Mouse (Mus musculus) heart, embryonic 10.5 days (tissue): ENCODE data around the gene Ccdc171. TPM values are rescaled to one million over a fixed set of nuclear protein-coding genes. Genes with fewer than 3 reads are reported as not detected.

Source experiments
- DNase-seq: peaks from one replicate; pipeline ENCODE4 v3.0.0-alpha.2; 2017; ENCODE audit warnings: low spot score
- H3K27ac ChIP-seq: fragments of 300-500 bp; sonication (generic); 2 replicates; pipeline ENCODE4 v1.5.1; 2016; ENCODE audit warnings: mild to moderate bottlenecking
- H3K27me3 ChIP-seq: fragments of 300-500 bp; sonication (generic); 2 replicates; pipeline ENCODE4 v1.6.1; 2016; ENCODE audit warnings: mild to moderate bottlenecking; ENCODE audit not compliant: poor library complexity, insufficient read depth, severe bottlenecking
- H3K36me3 ChIP-seq: fragments of 300-500 bp; sonication (generic); 2 replicates; pipeline ENCODE4 v1.6.1; 2016; ENCODE audit warnings: mild to moderate bottlenecking, moderate library complexity
- H3K4me1 ChIP-seq: fragments of 300-500 bp; sonication (generic); 2 replicates; pipeline ENCODE4 v1.6.1; 2016; ENCODE audit warnings: mild to moderate bottlenecking
- H3K4me3 ChIP-seq: fragments of 300-500 bp; sonication (generic); 2 replicates; pipeline ENCODE4 v1.5.1; 2016; ENCODE audit warnings: mild to moderate bottlenecking, moderate library complexity
- H3K9me3 ChIP-seq: fragments of 300-500 bp; sonication (generic); 2 replicates; pipeline ENCODE4 v1.6.1; 2016; ENCODE audit warnings: mild to moderate bottlenecking, moderate library complexity
- WGBS: fragments of 180-500 bp; shearing (Covaris S2); methylation state at CpG from one replicate; pipeline ENCODE4 v1.1.7; 2016; 5-methylcytosine and 5-hydroxymethylcytosine counted together
- polyA plus RNA-seq: library from polyadenylated mRNA; unstranded; fragments of >200 nt; fragmentation: Nextera tagmentation; extraction: Ambion mirVana; gene quantifications from 2 replicates; pipeline ENCODE4 v1.2.1, GENCODE M21; 2016

Gene Ccdc171
- polyA plus RNA-seq, 1 experiment from 2014 or later: 3.3 TPM

- H3K4me1 ChIP-seq: no peaks in the 10 kb centered on the region
- no peaks in the 10 kb centered on the region for H3K27me3 ChIP-seq
- H3K27ac ChIP-seq: no peak overlapping the region
- H3K4me3 ChIP-seq: no peak overlapping the region
- peaks cover 4% of the 10 kb centered on the region; the same call in 1 of the 2 replicates for H3K36me3 ChIP-seq
- 89% methylated on average over 4 of the region's 4 CpGs for WGBS
- H3K9me3 ChIP-seq: no peaks in the 10 kb centered on the region
- DNase-seq: no peak
Measured at GRCm38 (mm10) chr4:83676444-83676843, 151.1 kb downstream of the Ccdc171 start.

GRCm38 (mm10) chr4:83681081-83681480, 155.7 kb downstream of the Ccdc171 start:
- 92% methylated on average over 14 of the region's 14 CpGs for WGBS
- H3K9me3 ChIP-seq: no peaks in the 10 kb centered on the region

GRCm38 (mm10) chr4:83682866-83683265, 157.5 kb downstream of the Ccdc171 start:
- H3K9me3 ChIP-seq: no peaks in the 10 kb centered on the region
- H3K4me3 ChIP-seq: no peak overlapping the region
- DNase-seq: no peak
- H3K27me3 ChIP-seq: no peaks in the 10 kb centered on the region
- no peaks in the 10 kb centered on the region for H3K4me1 ChIP-seq
- 77% methylated on average over 7 of the region's 7 CpGs for WGBS
- no peaks in the 10 kb centered on the region for H3K36me3 ChIP-seq
- no peak overlapping the region for H3K27ac ChIP-seq

More at GRCm38 (mm10) chr4:83681081-83681480, 155.7 kb downstream of the Ccdc171 start:
- Histone ChIP-seq H3K27me3 (no peaks in the 10 kb centered on the region), H3K36me3 (no peaks in the 10 kb centered on the region), H3K4me3 (no peak overlapping the region), H3K4me1 (no peaks in the 10 kb centered on the region), H3K27ac (no peak overlapping the region)
- no peak for DNase-seq

- Histone ChIP-seq H3K27me3 (no peaks in the 10 kb centered on the region), H3K4me3 (no peak overlapping the region), H3K36me3 (no peaks in the 10 kb centered on the region; the same call in 1 of the 2 replicates), H3K9me3 (no peaks in the 10 kb centered on the region), H3K27ac (no peak overlapping the region), H3K4me1 (peaks cover 5% of the 10 kb centered on the region; the same call in 1 of the 2 replicates)
- 25% methylated on average over 3 of the region's 3 CpGs for WGBS
- DNase-seq: no peak
Measured at GRCm38 (mm10) chr4:83700190-83700589, 174.8 kb downstream of the Ccdc171 start.

GRCm38 (mm10) chr4:83716996-83717395, 191.7 kb downstream of the Ccdc171 start:
- WGBS: 77% methylated on average over 1 of the region's 1 CpGs
- Histone ChIP-seq H3K4me3 (no peak overlapping the region), H3K9me3 (no peaks in the 10 kb centered on the region), H3K4me1 (no peaks in the 10 kb centered on the region), H3K36me3 (no peaks in the 10 kb centered on the region), H3K27ac (no peak overlapping the region), H3K27me3 (no peaks in the 10 kb centered on the region)
- DNase-seq: no peak

GRCm38 (mm10) chr4:83719816-83720215, 194.5 kb downstream of the Ccdc171 start:
- Histone ChIP-seq H3K27me3 (no peaks in the 10 kb centered on the region), H3K27ac (no peak overlapping the region), H3K4me3 (no peak overlapping the region), H3K4me1 (no peaks in the 10 kb centered on the region), H3K36me3 (no peaks in the 10 kb centered on the region), H3K9me3 (no peaks in the 10 kb centered on the region)
- WGBS: 76% methylated on average over 11 of the region's 11 CpGs
- DNase-seq: no peak

- Histone ChIP-seq H3K36me3 (no peaks in the 10 kb centered on the region), H3K4me1 (no peaks in the 10 kb centered on the region), H3K27me3 (no peaks in the 10 kb centered on the region), H3K9me3 (no peaks in the 10 kb centered on the region), H3K27ac (no peak overlapping the region), H3K4me3 (no peak overlapping the region)
- 13% methylated on average over 2 of the region's 2 CpGs for WGBS
- no peak for DNase-seq
Measured at GRCm38 (mm10) chr4:83725136-83725535, 199.8 kb downstream of the Ccdc171 start.

- WGBS: 83% methylated on average over 9 of the region's 9 CpGs
Measured at GRCm38 (mm10) chr4:83739137-83739890, 214.0 kb downstream of the Ccdc171 start.

GRCm38 (mm10) chr4:83739891-83740277, 214.5 kb downstream of the Ccdc171 start:
- Histone ChIP-seq H3K4me1 (no peaks in the 10 kb centered on the region), H3K27me3 (no peaks in the 10 kb centered on the region), H3K9me3 (no peaks in the 10 kb centered on the region), H3K36me3 (no peaks in the 10 kb centered on the region), H3K4me3 (no peak overlapping the region), H3K27ac (no peak overlapping the region)
- no peak for DNase-seq
- 73% methylated on average over 4 of the region's 4 CpGs for WGBS

More at GRCm38 (mm10) chr4:83739137-83739890, 214.0 kb downstream of the Ccdc171 start:
- Histone ChIP-seq H3K27ac (no peak overlapping the region), H3K9me3 (no peaks in the 10 kb centered on the region), H3K4me1 (no peaks in the 10 kb centered on the region), H3K4me3 (no peak overlapping the region), H3K36me3 (no peaks in the 10 kb centered on the region), H3K27me3 (no peaks in the 10 kb centered on the region)
- DNase-seq: no peak

GRCm38 (mm10) chr4:83742806-83743460, 217.6 kb downstream of the Ccdc171 start:
- H3K4me3 ChIP-seq: no peak overlapping the region
- 70% methylated on average over 12 of the region's 12 CpGs for WGBS
- H3K9me3 ChIP-seq: no peaks in the 10 kb centered on the region
- no peaks in the 10 kb centered on the region for H3K4me1 ChIP-seq
- no peaks in the 10 kb centered on the region for H3K36me3 ChIP-seq
- no peaks in the 10 kb centered on the region for H3K27me3 ChIP-seq
- no peak for DNase-seq
- H3K27ac ChIP-seq: no peak overlapping the region

GRCm38 (mm10) chr4:83775136-83775535, 249.8 kb downstream of the Ccdc171 start:
- no peaks in the 10 kb centered on the region for H3K36me3 ChIP-seq
- no peaks in the 10 kb centered on the region for H3K27me3 ChIP-seq
- no peaks in the 10 kb centered on the region for H3K4me1 ChIP-seq
- no peak overlapping the region for H3K4me3 ChIP-seq
- 82% methylated on average over 6 of the region's 6 CpGs for whole genome bisulfite sequencing
- H3K27ac ChIP-seq: no peak overlapping the region
- no peaks in the 10 kb centered on the region for H3K9me3 ChIP-seq
- DNase-seq: no peak

GRCm38 (mm10) chr4:83780044-83780443, 254.7 kb downstream of the Ccdc171 start:
- H3K27ac ChIP-seq: no peak overlapping the region
- no peaks in the 10 kb centered on the region for H3K9me3 ChIP-seq
- H3K27me3 ChIP-seq: no peaks in the 10 kb centered on the region
- no peaks in the 10 kb centered on the region for H3K4me1 ChIP-seq
- H3K36me3 ChIP-seq: no peaks in the 10 kb centered on the region
- 92% methylated on average over 4 of the region's 4 CpGs for WGBS
- DNase-seq: no peak
- H3K4me3 ChIP-seq: no peak overlapping the region

- Histone ChIP-seq H3K36me3 (no peaks in the 10 kb centered on the region), H3K4me3 (no peak overlapping the region), H3K4me1 (no peaks in the 10 kb centered on the region), H3K27ac (no peak overlapping the region), H3K27me3 (no peaks in the 10 kb centered on the region), H3K9me3 (no peaks in the 10 kb centered on the region)
- 83% methylated on average over 2 of the region's 2 CpGs for whole genome bisulfite sequencing
- DNase-seq: no peak
Measured at GRCm38 (mm10) chr4:83785115-83785514, 259.8 kb downstream of the Ccdc171 start.
